Mouse (Mus musculus): ENCODE results near the gene Cpm. TPM values are rescaled to one million over a fixed set of nuclear protein-coding genes. Genes with fewer than 3 reads are reported as not detected.

The Cpm gene
- polyA plus RNA-seq, 1 experiment from 2014 or later, result 4.2 TPM

GRCm38 (mm10) chr10:117630176-117630575 is 876 bp downstream of the Cpm start:
- no peak overlapping the region for H3K9ac ChIP-seq (replicated peaks; ENCODE audit: low read depth, low read length)
- H3K4me1 ChIP-seq (ENCODE audit: control insufficient read depth, insufficient read depth, low read length), result 0 out of 2 replicates have a peak, but pooled peaks cover 5% of the 10 kb centered on the region
- no peak overlapping the region for H3K27ac ChIP-seq (ENCODE audit: low read depth, low read length)
- peaks cover 16% of the 10 kb centered on the region for H3K27me3 ChIP-seq (ENCODE audit: control insufficient read depth, insufficient read depth, low read length)
- peak overlapping the region; percentile 90; the same call in 1 of the 2 replicates for H3K4me2 ChIP-seq (ENCODE audit: low read depth, low read length)
- WGBS, result 19% methylated on average over 8 of the region's 8 CpGs
- ATAC-seq (ENCODE audit: low read depth), result no peak
- H3K36me3 ChIP-seq (ENCODE audit: control insufficient read depth, insufficient read depth, low read length), result no peaks in the 10 kb centered on the region
- H3K4me3 ChIP-seq (ENCODE audit: low read depth, low read length), result peak overlapping the region; percentile 46; the same call in 1 of the 2 replicates
- no peaks in the 10 kb centered on the region for H3K9me3 ChIP-seq (ENCODE audit: control insufficient read depth, low read length)

- 0 out of 2 replicates have a peak, but pooled peaks cover 5% of the 10 kb centered on the region for H3K4me1 ChIP-seq (ENCODE audit: control insufficient read depth, insufficient read depth, low read length)
- no peak for ATAC-seq (ENCODE audit: low read depth)
Measured at GRCm38 (mm10) chr10:117630810-117631209, 1.5 kb downstream of the Cpm start.

GRCm38 (mm10) chr10:117631562-117632259 is 2.4 kb downstream of the Cpm start:
- Histone ChIP-seq H3K4me3 (ENCODE audit: low read depth, low read length) (no peak overlapping the region), H3K4me1 (ENCODE audit: control insufficient read depth, insufficient read depth, low read length) (0 out of 2 replicates have a peak, but pooled peaks cover 5% of the 10 kb centered on the region), H3K27me3 (ENCODE audit: control insufficient read depth, insufficient read depth, low read length) (peaks cover 16% of the 10 kb centered on the region), H3K9me3 (ENCODE audit: control insufficient read depth, low read length) (no peaks in the 10 kb centered on the region), H3K9ac (replicated peaks; ENCODE audit: low read depth, low read length) (no peak overlapping the region), H3K4me2 (ENCODE audit: low read depth, low read length) (no peak overlapping the region), H3K27ac (ENCODE audit: low read depth, low read length) (no peak overlapping the region), H3K36me3 (ENCODE audit: control insufficient read depth, insufficient read depth, low read length) (no peaks in the 10 kb centered on the region)
- WGBS, result 88% methylated on average over 16 of the region's 16 CpGs
- ATAC-seq (ENCODE audit: low read depth), result no peak

More at GRCm38 (mm10) chr10:117630810-117631209, 1.5 kb downstream of the Cpm start:
- no peaks in the 10 kb centered on the region for H3K36me3 ChIP-seq (ENCODE audit: control insufficient read depth, insufficient read depth, low read length)
- peaks cover 16% of the 10 kb centered on the region for H3K27me3 ChIP-seq (ENCODE audit: control insufficient read depth, insufficient read depth, low read length)
- H3K27ac ChIP-seq (ENCODE audit: low read depth, low read length), result no peak overlapping the region
- H3K9me3 ChIP-seq (ENCODE audit: control insufficient read depth, low read length), result no peaks in the 10 kb centered on the region
- no peak overlapping the region for H3K4me2 ChIP-seq (ENCODE audit: low read depth, low read length)
- H3K9ac ChIP-seq (replicated peaks; ENCODE audit: low read depth, low read length), result no peak overlapping the region
- WGBS, result 67% methylated on average over 2 of the region's 2 CpGs
- no peak overlapping the region for H3K4me3 ChIP-seq (ENCODE audit: low read depth, low read length)

GRCm38 (mm10) chr10:117632394-117632793 is 3.1 kb downstream of the Cpm start:
- Histone ChIP-seq H3K9me3 (ENCODE audit: control insufficient read depth, low read length) (no peaks in the 10 kb centered on the region), H3K36me3 (ENCODE audit: control insufficient read depth, insufficient read depth, low read length) (no peaks in the 10 kb centered on the region), H3K4me1 (ENCODE audit: control insufficient read depth, insufficient read depth, low read length) (0 out of 2 replicates have a peak, but pooled peaks cover 5% of the 10 kb centered on the region), H3K4me2 (ENCODE audit: low read depth, low read length) (no peak overlapping the region), H3K27me3 (ENCODE audit: control insufficient read depth, insufficient read depth, low read length) (peaks cover 16% of the 10 kb centered on the region), H3K9ac (replicated peaks; ENCODE audit: low read depth, low read length) (no peak overlapping the region), H3K27ac (ENCODE audit: low read depth, low read length) (no peak overlapping the region), H3K4me3 (ENCODE audit: low read depth, low read length) (no peak overlapping the region)
- ATAC-seq (ENCODE audit: low read depth), result no peak
- 91% methylated on average over 4 of the region's 4 CpGs for WGBS

- H3K27ac ChIP-seq (ENCODE audit: low read depth, low read length), result no peak overlapping the region
- H3K4me2 ChIP-seq (ENCODE audit: low read depth, low read length), result no peak overlapping the region
- no peaks in the 10 kb centered on the region for H3K9me3 ChIP-seq (ENCODE audit: control insufficient read depth, low read length)
- peaks cover 16% of the 10 kb centered on the region for H3K27me3 ChIP-seq (ENCODE audit: control insufficient read depth, insufficient read depth, low read length)
- no peak overlapping the region for H3K4me3 ChIP-seq (ENCODE audit: low read depth, low read length)
- no peak overlapping the region for H3K9ac ChIP-seq (replicated peaks; ENCODE audit: low read depth, low read length)
- no peak for ATAC-seq (ENCODE audit: low read depth)
- H3K4me1 ChIP-seq (ENCODE audit: control insufficient read depth, insufficient read depth, low read length), result 0 out of 2 replicates have a peak, but pooled peaks cover 5% of the 10 kb centered on the region
- H3K36me3 ChIP-seq (ENCODE audit: control insufficient read depth, insufficient read depth, low read length), result no peaks in the 10 kb centered on the region
- WGBS, result 90% methylated on average over 5 of the region's 5 CpGs
Measured at GRCm38 (mm10) chr10:117633564-117634208, 4.4 kb downstream of the Cpm start.

GRCm38 (mm10) chr10:117634323-117635030 is 5.2 kb downstream of the Cpm start:
- Histone ChIP-seq H3K4me1 (ENCODE audit: control insufficient read depth, insufficient read depth, low read length) (no peaks in the 10 kb centered on the region), H3K36me3 (ENCODE audit: control insufficient read depth, insufficient read depth, low read length) (no peaks in the 10 kb centered on the region), H3K27me3 (ENCODE audit: control insufficient read depth, insufficient read depth, low read length) (peaks cover 8% of the 10 kb centered on the region), H3K9me3 (ENCODE audit: control insufficient read depth, low read length) (no peaks in the 10 kb centered on the region), H3K27ac (ENCODE audit: low read depth, low read length) (no peak overlapping the region), H3K4me3 (ENCODE audit: low read depth, low read length) (no peak overlapping the region), H3K4me2 (ENCODE audit: low read depth, low read length) (no peak overlapping the region), H3K9ac (replicated peaks; ENCODE audit: low read depth, low read length) (no peak overlapping the region)
- no peak for ATAC-seq (ENCODE audit: low read depth)
- 91% methylated on average over 10 of the region's 10 CpGs for WGBS

- Histone ChIP-seq H3K27me3 (ENCODE audit: control insufficient read depth, insufficient read depth, low read length) (peaks cover 5% of the 10 kb centered on the region), H3K4me3 (ENCODE audit: low read depth, low read length) (no peak overlapping the region), H3K9ac (replicated peaks; ENCODE audit: low read depth, low read length) (no peak overlapping the region), H3K27ac (ENCODE audit: low read depth, low read length) (no peak overlapping the region), H3K36me3 (ENCODE audit: control insufficient read depth, insufficient read depth, low read length) (no peaks in the 10 kb centered on the region), H3K9me3 (ENCODE audit: control insufficient read depth, low read length) (no peaks in the 10 kb centered on the region), H3K4me2 (ENCODE audit: low read depth, low read length) (no peak overlapping the region), H3K4me1 (ENCODE audit: control insufficient read depth, insufficient read depth, low read length) (no peaks in the 10 kb centered on the region)
- ATAC-seq (ENCODE audit: low read depth), result no peak
- 94% methylated on average over 8 of the region's 8 CpGs for WGBS
Measured at GRCm38 (mm10) chr10:117635078-117635771, 5.9 kb downstream of the Cpm start.

GRCm38 (mm10) chr10:117635823-117636589 is 6.7 kb downstream of the Cpm start:
- no peak overlapping the region for H3K4me2 ChIP-seq (ENCODE audit: low read depth, low read length)
- no peak overlapping the region for H3K27ac ChIP-seq (ENCODE audit: low read depth, low read length)
- H3K9me3 ChIP-seq (ENCODE audit: control insufficient read depth, low read length), result no peaks in the 10 kb centered on the region
- 85% methylated on average over 3 of the region's 3 CpGs for WGBS
- H3K27me3 ChIP-seq (ENCODE audit: control insufficient read depth, insufficient read depth, low read length), result no peaks in the 10 kb centered on the region; the same call in 1 of the 2 replicates
- H3K36me3 ChIP-seq (ENCODE audit: control insufficient read depth, insufficient read depth, low read length), result no peaks in the 10 kb centered on the region
- no peaks in the 10 kb centered on the region for H3K4me1 ChIP-seq (ENCODE audit: control insufficient read depth, insufficient read depth, low read length)
- no peak overlapping the region for H3K4me3 ChIP-seq (ENCODE audit: low read depth, low read length)
- ATAC-seq (ENCODE audit: low read depth), result no peak
- no peak overlapping the region for H3K9ac ChIP-seq (replicated peaks; ENCODE audit: low read depth, low read length)
